Mouse (Mus musculus) bone marrow, adult 2 months (tissue): ENCODE measurements around the gene Naga. TPM values are rescaled to one million over a fixed set of nuclear protein-coding genes. Genes with fewer than 3 reads are reported as not detected.

Source experiments
- H3K27ac ChIP-seq: fragments of 200-500 bp; 2 replicates; pipeline ENCODE4 v1.5.1; 2012; ENCODE audit warnings: low read depth, mild to moderate bottlenecking, control low read depth, inconsistent platforms, low read length; ENCODE audit not compliant: control insufficient read depth, poor library complexity, insufficient read depth
- H3K4me1 ChIP-seq: fragments of 200-500 bp; 2 replicates; pipeline ENCODE4 v1.6.1; 2011; ENCODE audit warnings: low read length; ENCODE audit not compliant: control insufficient read depth, insufficient read depth
- H3K4me3 ChIP-seq: fragments of 200-500 bp; replicated peaks from 2 replicates; pipeline ENCODE3; 2011; ENCODE audit warnings: mild to moderate bottlenecking, low read depth, low read length, control low read depth; ENCODE audit not compliant: control insufficient read depth
- CTCF ChIP-seq: fragments of 200-500 bp; IDR thresholded peaks from 2 replicates; pipeline ENCODE4 v1.5.1; 2011; ENCODE audit warnings: low read length, control low read depth; ENCODE audit not compliant: control insufficient read depth, insufficient read depth
- POLR2A ChIP-seq: fragments of 200-500 bp; IDR thresholded peaks from 2 replicates; pipeline ENCODE4 v1.6.1; 2011; ENCODE audit warnings: low read depth, mild to moderate bottlenecking, control low read depth, low read length, borderline replicate concordance; ENCODE audit not compliant: control insufficient read depth
- WGBS: fragments of 180-500 bp; shearing (Covaris S2); methylation state at CpG from one replicate; pipeline ENCODE4 v1.1.7; 2018; 5-methylcytosine and 5-hydroxymethylcytosine counted together
- polyA plus RNA-seq: library from polyadenylated mRNA; stranded (reverse); fragments of >200 nt; gene quantifications from 2 replicates; pipeline ENCODE4 v1.2.4, GENCODE M21; 2011; ENCODE audit warnings: low replicate concordance; ENCODE audit not compliant: missing spikeins, insufficient read depth, insufficient read length

Naga gene
- polyA plus RNA-seq, 1 experiment, result 49.3 TPM

- Histone ChIP-seq H3K4me1 (no peaks in the 10 kb centered on the region), H3K4me3 (no peak overlapping the region), H3K27ac (no peak overlapping the region)
- WGBS, result 26% methylated on average over 7 of the region's 7 CpGs
- TF ChIP-seq POLR2A (no peak), CTCF (no peak)
Observed at GRCm38 (mm10) chr15:82293271-82293711, 45.4 kb downstream of the Naga start.

GRCm38 (mm10) chr15:82292851-82293250 lies 45.9 kb downstream of the Naga start:
- Histone ChIP-seq H3K4me1 (no peaks in the 10 kb centered on the region), H3K27ac (no peak overlapping the region), H3K4me3 (no peak overlapping the region)
- no peak for TF ChIP-seq POLR2A
- TF ChIP-seq CTCF, result no peak
- 37% methylated on average over 5 of the region's 5 CpGs for WGBS

GRCm38 (mm10) chr15:82290252-82290651 lies 48.5 kb downstream of the Naga start:
- no peak overlapping the region for H3K27ac ChIP-seq
- no peaks in the 10 kb centered on the region for H3K4me1 ChIP-seq
- 48% methylated on average over 7 of the region's 7 CpGs for WGBS
- H3K4me3 ChIP-seq, result no peak overlapping the region
- TF ChIP-seq CTCF, result no peak
- no peak for TF ChIP-seq POLR2A

GRCm38 (mm10) chr15:82286157-82286556 lies 52.6 kb downstream of the Naga start:
- WGBS, result 59% methylated on average over 12 of the region's 12 CpGs

GRCm38 (mm10) chr15:82280638-82281037 lies 58.1 kb downstream of the Naga start:
- no peak overlapping the region for H3K4me3 ChIP-seq
- H3K4me1 ChIP-seq, result no peaks in the 10 kb centered on the region
- TF ChIP-seq POLR2A (no peak), CTCF (no peak)
- H3K27ac ChIP-seq, result no peak overlapping the region
- 70% methylated on average over 4 of the region's 4 CpGs for WGBS

More at GRCm38 (mm10) chr15:82286157-82286556, 52.6 kb downstream of the Naga start:
- Histone ChIP-seq H3K4me3 (no peak overlapping the region), H3K27ac (no peak overlapping the region), H3K4me1 (no peaks in the 10 kb centered on the region)
- TF ChIP-seq POLR2A (no peak), CTCF (no peak)

Other genes starting within 250 kb of the Naga start
- gene Ccdc134, start 211.0 kb downstream of the Naga start, polyA plus RNA-seq, result 23.8 and 28.2 TPM in 2 replicates
- gene Srebf2, start 191.7 kb downstream of the Naga start, polyA plus RNA-seq, result 19.3 and 46.3 TPM in 2 replicates
- gene Shisa8, start 126.1 kb downstream of the Naga start, polyA plus RNA-seq, result 0.77 and 1.9 TPM in 2 replicates
- gene Tnfrsf13c, start 114.6 kb downstream of the Naga start, polyA plus RNA-seq, result 12.1 and 24.9 TPM in 2 replicates
- 19.5 and 21.2 TPM in 2 replicates for gene Cenpm, start 94.2 kb downstream of the Naga start, polyA plus RNA-seq
- gene 1500009C09Rik, start 86.5 kb downstream of the Naga start, polyA plus RNA-seq, result not detected in 2 replicates
- gene Sept3, start 64.0 kb downstream of the Naga start, polyA plus RNA-seq, result 2.0 TPM in 1 of 2 replicates, not detected in the other
- not detected in 2 replicates for gene Wbp2nl, start 40.0 kb downstream of the Naga start, polyA plus RNA-seq
- gene Pheta2, start within 50 bp of the Naga start, polyA plus RNA-seq, result 22.5 and 34.5 TPM in 2 replicates
- 121 and 216 TPM in 2 replicates for gene Smdt1, start within 50 bp of the Naga start, polyA plus RNA-seq
- 120 and 208 TPM in 2 replicates for gene Ndufa6, start 15.4 kb upstream of the Naga start, polyA plus RNA-seq
- gene Cyp2d22, start 41.3 kb upstream of the Naga start, polyA plus RNA-seq, result 5.2 and 7.2 TPM in 2 replicates
- gene Cyp2d11, start 55.1 kb upstream of the Naga start, polyA plus RNA-seq, result not detected in 2 replicates
- 1.4 and 3.4 TPM in 2 replicates for gene Cyp2d10, start 68.3 kb upstream of the Naga start, polyA plus RNA-seq
- gene Cyp2d9, start 94.5 kb upstream of the Naga start, polyA plus RNA-seq, result 1.3 and 5.0 TPM in 2 replicates
- not detected in 2 replicates for gene Cyp2d12, start 216.1 kb upstream of the Naga start, polyA plus RNA-seq